Mouse (Mus musculus) bone marrow, adult 2 months (tissue): ENCODE measurements around the gene Lect2.

Experiments
- CTCF ChIP-seq: fragments of 200-500 bp; IDR thresholded peaks from 2 replicates; pipeline ENCODE4 v1.5.1; 2011; ENCODE audit warnings: low read length, control low read depth; ENCODE audit not compliant: control insufficient read depth, insufficient read depth
- POLR2A ChIP-seq: fragments of 200-500 bp; IDR thresholded peaks from 2 replicates; pipeline ENCODE4 v1.6.1; 2011; ENCODE audit warnings: low read depth, mild to moderate bottlenecking, control low read depth, low read length, borderline replicate concordance; ENCODE audit not compliant: control insufficient read depth

DNA sequence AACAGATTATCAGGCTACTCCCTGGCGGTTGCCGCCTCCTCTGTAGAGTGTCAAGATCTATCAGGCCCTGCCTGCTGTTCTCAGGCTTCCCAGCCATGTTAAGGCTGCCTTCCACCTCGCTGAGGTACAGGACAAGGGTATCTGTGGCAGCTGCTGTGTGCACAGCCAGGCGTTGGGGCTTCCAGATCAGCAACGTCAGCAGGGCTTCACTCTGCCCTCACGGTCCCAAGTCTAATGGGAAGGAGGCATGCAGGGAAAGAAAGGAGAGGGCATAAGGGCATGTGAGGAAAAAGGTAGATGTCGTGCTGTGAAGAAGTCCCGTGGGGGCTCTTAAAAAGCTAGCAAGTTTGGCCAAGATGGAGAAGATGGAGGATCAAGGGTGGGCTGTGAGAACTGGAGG is 46.9 kb upstream of the Lect2 start:
- TF ChIP-seq POLR2A (no peak), CTCF (no peak)
